Mouse (Mus musculus) brain, embryonic 14.5 days (tissue): ENCODE measurements around the gene Ankrd33.

Experiments
- CTCF ChIP-seq: fragments of 200-500 bp; IDR thresholded peaks from 2 replicates; pipeline ENCODE4 v1.5.1; 2012; ENCODE audit warnings: inconsistent platforms, mild to moderate bottlenecking, moderate library complexity, borderline replicate concordance; ENCODE audit not compliant: insufficient read depth, insufficient read length; ENCODE audit errors: extremely low read depth
- POLR2A ChIP-seq: fragments of 200-500 bp; IDR thresholded peaks from 2 replicates; pipeline ENCODE4 v1.6.1; 2012; ENCODE audit warnings: mild to moderate bottlenecking, inconsistent platforms, borderline replicate concordance; ENCODE audit not compliant: poor library complexity, insufficient read depth, insufficient read length, severe bottlenecking; ENCODE audit errors: extremely low read depth

DNA sequence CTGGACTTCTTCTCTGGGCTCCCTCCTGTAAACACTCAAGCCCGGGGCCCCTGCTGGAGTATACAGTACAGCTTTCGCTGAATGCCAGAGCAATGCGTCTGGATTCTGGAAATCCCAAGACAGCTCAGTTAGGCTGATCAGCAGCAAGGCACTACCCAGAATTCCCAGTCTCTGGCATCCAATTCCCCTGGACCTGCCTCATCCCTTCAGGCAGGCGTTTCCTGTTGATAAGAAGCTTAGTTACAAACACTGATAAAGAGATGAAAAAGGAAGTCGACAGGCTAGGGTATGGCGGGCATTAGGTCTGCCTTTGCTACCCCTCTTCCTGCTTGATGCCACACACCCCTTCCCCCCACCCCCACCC is 32.3 kb downstream of the Ankrd33 start:
- TF ChIP-seq CTCF: no peak
- no peak for TF ChIP-seq POLR2A
